Mouse (Mus musculus) NIH3T3 (cell line): ENCODE results near the gene Wdr59.

Experiments
- DNase-seq: peaks from one replicate; pipeline ENCODE4 v3.0.0-alpha.2; 2012; ENCODE audit warnings: low read depth

Wdr59 gene

DNA sequence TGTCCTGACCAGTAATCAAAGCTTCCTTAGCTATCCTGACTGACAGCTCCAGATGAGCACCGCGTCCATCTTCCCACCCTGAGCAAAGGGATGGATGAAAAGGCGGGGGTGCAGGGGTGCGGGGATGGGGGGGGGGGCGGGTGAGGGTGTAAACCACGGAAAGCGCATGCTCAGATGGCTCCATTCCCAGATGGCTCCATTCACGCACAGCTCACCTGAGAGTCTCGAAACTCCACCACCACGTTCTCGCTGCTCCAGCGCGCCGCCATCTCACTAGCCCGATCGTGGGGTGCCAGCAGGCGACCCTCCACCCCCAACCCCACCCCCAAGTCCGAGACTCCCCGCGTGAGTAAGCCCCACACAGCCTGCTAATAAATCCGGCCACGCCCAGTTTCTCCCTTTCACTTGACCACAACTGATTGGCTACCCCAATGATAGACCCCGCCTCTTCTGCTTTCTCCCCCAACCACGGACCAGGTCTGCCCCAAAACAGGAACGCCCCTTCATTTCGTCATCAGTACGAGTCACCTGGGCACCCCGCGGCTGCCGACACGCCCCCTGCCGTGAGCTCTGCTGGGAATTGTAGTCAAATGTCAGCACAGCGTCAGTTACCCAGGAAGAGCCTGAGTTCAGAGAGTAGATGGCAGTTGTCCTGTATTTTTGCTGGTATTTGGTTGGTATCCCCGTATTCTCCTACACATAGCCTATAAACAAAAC is at the start of gene Wdr59:
TSS of gene Wdr59 (minus strand) at position 380 of the 717 bp plus-strand sequence.
- DNase-seq, result peak; percentile 99

DNA sequence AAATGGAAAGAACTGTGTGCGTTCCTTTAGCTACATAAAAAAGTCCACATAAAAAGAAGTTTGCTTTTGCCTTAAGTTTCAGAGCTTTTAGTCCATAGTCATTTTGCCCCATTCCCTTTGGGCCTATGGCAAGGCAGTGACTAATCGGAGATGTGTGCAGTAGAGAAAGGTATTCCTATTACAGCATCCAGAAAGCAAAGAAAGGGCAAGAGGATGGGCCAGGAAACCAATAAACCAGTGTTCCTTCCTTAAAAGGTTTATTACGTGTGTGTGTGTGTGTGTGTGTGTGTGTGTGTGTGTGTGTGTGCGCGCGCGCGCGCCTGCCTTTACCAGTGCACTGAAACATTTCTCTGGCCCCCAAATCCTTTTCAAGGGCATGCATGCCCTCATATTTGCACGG is 49.8 kb upstream of the Wdr59 start:
- peak; percentile 13 for DNase-seq

DNA sequence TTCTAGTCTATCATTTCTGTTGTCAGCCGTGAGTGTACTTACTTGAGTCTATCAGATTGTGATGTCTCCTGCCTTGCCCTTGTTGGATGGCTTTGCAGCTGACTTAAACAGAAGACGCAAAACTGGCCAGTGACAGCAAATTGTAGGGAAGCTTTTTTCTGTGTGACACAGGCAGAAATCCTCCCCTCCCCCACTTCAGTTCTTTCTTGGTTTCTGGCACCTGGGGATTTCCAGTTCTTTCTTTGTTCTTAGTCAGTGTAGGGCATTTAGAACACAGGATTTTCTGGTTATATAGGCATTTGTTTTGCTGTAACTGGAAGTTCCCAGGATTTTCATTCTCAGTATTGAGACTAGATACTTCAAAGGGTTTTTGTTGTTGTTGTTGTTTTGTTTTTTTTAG is 48.5 kb upstream of the Wdr59 start:
- DNase-seq, result peak; percentile 16

DNA sequence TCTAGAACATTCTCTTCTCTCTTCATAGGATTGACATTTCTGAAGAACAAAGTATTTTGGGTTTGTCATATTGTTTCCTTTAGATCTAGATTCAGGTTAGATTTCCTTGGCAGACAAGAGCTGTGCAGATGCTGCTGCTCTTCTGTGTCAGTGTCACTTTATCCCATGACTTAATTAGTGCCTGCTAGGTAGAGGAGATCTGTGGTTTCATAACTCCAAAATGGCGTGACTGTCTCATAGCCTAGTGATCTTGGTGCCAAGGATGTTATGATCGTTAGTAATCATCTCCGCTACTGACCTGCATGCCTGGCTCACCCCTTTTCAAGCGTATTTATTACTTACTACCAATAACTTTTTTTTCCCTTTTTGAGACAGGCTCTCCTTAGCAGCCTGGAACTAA is 48.0 kb upstream of the Wdr59 start:
- DNase-seq, result no peak

DNA sequence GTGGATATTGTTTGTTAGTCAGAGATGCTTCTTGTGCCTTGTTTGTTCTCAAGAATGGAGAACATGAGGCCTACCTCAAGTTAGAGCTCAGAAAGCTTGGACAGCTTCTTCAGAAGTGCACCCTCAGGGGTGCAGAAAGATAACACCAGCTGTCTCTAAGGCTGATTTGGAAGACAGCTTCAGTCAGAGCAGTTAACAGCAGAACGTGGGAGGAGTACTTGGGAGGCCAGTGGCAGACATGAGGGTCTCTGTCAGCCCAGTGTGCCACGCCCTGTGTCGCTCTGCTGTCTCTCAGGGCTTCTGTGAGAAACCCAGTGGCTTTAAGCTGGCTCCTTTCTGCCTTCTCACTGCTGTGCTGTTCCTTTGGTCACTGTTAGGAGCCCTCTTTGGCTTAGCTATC is 46.1 kb upstream of the Wdr59 start:
- no peak for DNase-seq

DNA sequence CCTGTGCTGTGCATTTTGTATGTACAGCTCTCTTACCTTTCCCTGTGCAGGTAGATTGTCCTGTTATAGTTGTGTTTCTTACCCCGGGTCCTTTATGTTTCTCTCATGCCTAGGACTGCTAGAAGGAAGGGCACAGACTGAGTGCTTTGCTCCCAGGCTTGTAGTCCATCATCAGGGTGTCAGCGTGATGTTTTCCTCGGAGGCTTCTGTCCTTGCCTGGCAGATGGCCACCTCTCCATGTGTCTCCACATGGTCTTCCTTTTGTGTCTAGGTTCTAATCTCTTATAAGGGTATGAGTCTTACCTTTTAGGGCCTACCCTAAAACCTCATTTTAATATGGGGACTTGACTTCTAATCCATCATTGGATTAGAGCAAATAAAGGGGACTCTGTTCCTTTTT is 45.7 kb upstream of the Wdr59 start:
- DNase-seq, result no peak

DNA sequence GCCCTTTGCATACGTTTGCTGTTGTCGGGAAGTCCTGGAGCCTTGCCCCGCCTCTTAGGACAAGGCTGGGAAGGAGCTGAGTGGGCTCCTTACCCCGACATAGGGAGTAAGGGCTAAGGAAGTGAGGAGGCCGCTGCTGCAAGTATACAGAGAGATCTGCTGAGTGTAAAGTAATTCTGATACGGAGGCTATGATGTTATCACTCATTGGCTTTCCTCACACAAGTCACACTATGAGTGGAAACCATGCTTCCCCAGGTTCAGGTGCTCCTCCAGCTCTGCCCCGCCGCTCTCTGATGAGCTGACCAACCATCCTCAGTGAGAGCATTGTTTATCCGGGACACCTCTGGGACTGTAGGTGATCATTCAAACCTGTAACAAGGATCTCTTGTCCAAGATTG is 44.4 kb upstream of the Wdr59 start:
- DNase-seq, result no peak

DNA sequence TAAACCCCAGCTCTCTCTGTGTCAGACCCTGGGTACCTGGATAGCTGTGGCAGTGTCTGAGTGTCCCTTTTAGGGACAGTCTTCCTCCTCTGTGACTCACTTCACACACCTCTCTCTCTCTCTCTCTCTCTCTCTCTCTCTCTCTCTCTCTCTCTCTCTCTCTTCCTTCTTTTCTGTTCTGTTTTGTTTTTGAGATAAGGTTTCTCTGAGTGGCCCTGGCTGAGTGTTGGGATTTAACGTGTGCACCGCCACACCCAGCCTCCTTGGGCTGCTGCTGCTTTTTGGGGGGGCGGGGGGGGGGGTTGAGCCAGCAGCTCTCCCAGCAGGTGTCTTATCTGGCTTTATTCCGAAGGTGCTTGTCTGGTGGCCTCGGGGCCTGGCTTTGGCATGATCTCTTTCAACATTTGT is 43.9 kb upstream of the Wdr59 start:
- DNase-seq, result no peak

DNA sequence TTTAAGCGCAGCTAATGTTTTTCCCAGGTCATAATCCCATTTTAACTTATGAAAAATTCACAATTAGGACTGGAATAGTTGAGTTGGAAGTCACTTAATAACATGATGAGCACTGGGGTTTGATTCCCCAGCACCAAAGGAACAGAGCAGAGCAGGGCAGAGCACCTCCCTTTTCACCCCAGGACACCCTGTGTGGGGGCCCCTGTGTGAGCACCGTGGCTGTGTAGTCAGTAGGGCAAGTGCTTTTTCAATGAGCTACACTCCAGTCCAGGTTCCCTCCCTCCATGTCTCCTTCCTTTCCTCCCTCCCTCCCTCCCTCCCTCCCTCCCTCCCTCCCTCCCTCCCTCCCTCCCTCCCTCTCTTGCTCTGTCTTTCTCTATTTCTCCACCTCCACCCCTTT is 42.2 kb upstream of the Wdr59 start:
- no peak for DNase-seq

DNA sequence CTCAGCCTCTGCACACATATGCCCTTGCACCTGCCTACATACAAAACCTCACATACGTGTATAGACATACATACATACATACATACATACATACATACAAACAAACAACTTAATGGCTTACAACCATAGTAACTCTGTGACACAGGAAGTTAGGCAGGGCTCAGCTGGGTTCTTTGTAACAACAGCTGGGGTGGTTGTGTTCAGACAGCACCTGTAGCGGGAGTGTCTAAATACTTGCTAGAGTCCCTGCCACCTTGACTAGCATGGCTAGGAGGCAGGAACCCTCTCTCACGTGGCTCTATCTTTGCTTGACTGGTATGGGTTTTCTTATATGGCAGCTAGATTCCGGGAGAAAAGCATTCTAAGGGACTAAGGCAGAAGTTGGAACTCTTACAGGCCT is 41.8 kb upstream of the Wdr59 start:
- DNase-seq, result no peak

DNA sequence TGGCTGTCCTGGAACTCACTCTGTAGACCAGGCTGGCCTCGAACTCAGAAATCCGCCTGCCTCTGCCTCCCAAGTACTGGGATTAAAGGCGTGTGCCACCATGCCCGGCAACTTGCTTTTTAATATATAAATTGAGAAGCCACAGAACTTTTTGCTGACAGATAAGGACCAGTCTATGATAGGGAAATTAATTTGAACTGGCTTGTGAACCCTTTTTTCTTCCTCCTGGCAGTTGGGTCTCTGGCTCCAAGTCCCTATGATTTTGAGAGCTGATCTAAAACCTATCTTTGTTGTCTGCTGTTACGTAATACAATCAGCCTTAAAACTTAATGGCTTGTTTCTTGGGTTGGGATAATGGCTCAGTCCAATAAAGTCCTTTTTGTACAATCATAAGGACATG is 41.2 kb upstream of the Wdr59 start:
- DNase-seq, result no peak

DNA sequence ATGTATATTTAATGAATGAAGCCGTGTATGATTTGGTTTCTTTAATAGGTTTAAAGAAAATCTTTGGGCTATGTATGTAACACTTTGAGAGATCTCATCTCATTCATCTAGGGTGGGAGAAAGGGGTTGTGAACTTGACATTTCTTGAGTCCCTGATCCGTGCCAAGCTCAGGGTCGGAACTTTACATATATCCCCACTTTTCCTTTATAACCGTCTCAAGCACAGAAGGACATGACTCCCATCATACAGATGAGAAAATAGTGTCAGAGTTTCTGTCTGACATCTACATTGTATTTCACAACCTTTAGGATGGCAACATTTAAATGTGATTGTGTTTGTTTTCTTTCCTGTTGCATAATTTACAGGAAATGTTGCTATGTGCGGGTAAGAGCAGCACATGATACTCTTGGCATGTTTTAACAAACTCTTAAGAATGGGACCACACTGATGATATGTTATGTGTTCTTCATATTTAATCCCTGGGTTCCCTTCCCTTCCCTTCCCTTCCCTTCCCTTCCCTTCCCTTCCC is 40.4 kb upstream of the Wdr59 start:
- no peak for DNase-seq

DNA sequence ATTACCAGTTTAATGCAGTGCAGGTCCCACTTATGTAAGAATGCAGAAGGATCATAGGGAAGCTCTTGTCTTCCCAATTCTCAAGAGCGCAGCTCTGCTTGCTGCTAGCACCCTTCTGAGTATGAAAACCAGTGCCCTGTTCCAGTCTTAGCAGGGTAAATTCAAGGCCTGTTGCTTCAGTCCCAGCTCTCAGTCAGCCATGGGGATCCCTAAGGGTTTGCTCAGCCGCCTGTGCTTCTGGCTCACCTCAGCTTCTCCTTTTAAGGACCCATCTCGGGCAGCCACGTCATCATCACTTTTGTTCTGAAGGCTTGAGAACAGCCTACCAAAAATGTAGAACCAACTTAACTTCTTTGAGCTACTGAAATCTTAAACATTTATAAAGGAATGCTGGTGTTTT is 39.9 kb upstream of the Wdr59 start:
- peak; percentile 11 for DNase-seq

DNA sequence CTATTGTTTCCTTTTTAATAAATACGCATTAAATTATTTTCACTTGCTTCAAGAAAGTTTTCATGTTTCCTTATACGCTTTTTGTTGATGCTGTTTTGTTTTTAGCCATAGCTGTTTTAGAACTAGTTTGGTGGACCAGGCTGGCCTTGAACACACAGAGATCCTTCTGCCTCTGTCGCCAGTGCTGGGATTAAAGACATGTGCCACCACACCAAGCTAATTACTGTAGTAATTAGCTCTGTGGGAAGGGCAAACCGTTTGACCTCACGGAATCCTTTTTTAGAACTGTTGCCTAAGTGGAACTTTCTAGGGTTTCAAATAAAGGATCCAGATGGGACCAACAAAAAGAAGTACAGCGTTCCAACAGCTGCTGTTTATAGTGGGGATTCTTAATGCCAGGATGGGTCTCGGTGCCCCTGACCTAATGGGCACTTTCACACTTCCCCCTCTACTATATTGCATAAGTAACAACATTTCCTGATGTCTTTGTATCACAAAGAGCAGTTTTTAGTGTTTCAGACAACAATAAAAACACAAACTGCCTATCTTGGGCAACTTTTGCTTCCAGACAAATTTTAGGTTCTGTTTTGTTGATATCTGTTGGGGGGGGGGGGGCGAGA is 29.7 kb upstream of the Wdr59 start:
- DNase-seq, result no peak

DNA sequence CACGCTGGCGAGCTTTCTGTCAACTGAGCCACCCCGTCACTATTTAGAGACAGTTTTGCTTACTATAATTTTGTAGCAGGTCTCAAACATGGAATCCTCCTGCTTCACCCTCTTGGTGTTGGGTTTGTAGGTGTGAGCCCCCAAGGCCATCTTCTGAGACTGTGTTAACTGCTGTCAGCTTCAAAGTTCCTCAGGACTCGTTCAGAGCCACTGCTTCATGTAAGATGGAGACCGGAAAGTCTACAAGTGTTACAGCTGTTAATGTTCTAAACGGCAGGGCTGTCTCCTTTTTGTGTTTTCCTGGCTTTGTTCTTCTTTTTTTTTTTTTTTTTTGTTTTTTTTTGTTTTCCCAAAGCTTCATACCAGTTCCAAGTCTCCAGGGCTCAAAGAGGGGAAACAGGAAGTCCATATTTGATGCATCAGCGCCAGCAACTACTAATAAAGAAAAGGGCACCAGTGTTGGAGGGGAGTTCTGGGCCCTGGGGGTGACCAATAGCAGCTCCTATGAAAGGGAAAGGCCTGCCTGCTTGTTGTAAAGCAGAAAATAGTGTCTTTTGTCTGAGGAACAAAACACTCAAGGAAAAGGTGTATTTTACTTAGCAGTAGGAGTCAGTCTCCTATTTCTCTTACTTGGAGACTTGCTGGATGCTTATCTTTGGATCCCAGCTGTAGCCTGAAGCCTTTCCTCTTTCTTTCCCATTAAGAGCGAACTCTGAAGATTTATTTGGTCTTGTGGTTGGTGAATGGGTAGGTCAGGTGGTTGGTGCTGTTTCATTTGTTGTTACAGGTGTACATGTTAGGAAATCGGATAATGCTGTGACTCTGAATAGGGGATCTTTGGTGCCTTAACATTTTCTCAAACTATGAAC is 28.3 kb upstream of the Wdr59 start:
- no peak for DNase-seq

DNA sequence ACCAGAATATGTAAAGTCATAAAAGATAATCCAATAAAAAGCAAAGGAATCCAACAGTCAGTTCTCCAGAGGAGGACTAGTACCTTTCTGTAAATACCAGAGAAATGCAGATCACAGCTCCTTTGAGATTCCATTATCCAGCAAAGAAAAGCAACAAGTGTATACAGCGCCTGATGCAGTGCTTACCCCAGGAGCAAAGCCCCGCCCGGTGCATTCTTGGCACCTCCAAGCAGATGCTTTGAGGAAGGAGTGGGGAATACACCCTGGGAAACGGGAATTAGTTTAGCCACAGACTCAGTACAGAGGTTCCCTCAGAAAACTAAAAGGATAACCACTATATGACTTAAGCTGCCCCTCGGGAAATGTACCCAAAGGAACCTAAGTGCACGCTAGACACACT is 26.3 kb upstream of the Wdr59 start:
- DNase-seq, result peak; percentile 29

DNA sequence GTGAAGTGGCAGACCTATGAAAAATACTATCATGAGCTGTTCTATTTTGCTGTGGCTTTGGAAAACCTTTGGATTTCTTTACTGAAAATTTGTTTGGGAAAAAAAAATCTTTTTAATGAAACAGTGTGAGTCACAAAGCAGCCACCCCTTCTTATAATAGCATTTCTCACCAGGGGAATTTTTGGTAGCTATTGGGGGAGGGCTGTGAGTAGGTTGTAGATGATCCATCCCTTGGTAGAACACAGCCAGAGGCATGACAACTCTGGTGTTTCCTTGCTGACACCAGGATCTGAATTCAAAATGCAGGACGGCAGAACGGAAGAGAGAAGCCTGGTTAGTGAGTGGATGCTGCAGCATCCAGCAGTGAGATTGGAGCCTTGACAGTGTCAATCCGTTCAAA is 25.3 kb upstream of the Wdr59 start:
- DNase-seq, result peak; percentile 30

DNA sequence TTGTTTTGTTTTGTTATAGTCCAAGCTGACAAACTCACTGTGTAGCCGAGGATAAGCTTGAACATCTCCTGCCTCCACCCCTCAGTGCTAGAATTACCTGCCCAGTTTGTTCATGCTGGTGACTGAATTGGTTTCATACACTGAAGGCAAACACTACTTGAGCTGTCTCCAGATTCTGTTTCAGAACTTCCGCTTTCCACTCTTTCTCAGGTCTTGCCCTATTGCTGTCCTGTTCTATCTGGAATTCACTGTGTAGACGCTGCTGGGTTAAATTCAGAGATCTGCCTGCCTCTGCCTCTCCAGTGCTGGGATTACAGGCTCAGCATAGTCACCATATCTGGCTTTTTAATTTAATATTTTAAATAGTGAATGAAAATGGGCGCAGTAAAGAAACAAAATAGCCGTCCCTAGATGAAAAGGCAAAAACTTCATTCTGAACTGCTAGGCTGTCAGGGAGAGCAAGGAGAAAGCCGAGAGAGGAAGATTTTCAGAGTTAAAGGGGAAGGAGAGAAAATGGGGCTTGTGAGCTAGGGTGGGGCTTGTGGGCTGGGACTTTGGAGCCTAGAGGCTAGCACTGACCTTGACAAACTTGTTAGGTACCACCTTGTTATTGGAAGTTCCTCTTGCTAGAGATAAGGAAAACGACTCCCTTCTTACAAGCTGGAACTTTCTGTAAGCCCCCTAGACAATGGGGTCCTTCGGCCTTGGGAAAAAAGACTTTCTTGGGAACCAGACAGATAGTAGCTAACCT is 23.7 kb upstream of the Wdr59 start:
- no peak for DNase-seq

DNA sequence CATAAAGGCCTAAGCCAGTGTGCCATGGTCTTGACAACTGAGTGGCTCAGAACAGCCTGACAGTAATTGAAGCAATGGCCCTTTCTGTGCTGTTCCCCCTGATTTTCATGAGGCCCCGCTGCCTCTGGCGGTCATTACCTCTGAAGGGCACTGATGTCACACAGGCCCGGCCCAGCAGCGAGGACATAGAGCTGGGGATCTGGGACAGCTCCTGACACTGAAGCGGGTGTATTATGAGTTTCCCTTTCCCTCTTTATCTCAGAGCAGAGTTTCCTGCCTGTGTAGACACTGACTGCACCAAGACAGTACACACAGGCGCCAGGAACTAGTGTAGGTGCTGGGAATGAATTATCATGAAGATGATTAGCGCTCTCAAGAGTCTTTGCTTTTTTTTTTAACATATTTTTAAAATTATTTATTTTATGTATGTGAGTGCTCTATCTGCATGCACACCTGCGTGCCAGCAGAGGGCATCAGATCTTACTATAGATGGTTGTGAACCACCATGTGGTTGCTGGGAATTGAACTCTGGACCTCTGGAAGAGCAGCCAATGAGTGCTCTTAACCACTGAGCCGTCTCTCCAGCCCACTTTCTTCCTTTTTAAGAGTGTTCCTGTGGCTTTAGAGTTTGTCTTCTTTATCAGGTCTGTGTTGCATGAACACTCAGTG is 22.0 kb upstream of the Wdr59 start:
- DNase-seq, result no peak

DNA sequence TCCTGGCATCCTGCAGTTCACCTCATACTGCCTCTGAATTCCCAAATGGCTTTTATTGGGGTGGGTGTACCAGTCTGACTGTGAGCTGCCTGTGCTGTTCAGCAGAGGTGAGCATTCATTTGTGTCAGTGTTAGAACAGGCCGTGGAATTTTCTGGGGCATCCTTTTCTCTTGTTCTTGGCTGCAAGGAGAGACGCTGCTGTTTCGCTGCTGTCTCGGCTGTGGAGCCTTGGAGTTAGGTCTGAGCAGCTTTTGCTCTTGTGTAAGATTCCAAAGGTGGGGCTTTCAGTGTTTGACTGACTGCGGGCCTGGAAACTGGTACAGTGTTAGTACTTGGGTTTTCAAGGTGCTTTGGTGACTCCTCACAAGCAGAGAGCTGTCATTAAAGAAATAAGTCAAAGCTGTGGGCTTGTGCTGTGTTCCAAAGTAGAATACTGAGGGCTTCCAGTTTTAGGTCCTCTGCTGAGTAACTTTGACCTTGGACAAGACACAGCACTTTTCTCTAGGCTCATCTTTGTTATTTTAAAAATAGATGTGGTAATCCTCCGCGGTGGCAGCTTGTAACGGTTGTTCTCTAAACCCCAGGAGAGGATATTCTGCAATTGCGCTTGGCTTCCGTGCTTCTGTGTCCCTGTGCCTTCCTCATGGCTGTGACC is 17.7 kb upstream of the Wdr59 start:
- DNase-seq, result no peak

DNA sequence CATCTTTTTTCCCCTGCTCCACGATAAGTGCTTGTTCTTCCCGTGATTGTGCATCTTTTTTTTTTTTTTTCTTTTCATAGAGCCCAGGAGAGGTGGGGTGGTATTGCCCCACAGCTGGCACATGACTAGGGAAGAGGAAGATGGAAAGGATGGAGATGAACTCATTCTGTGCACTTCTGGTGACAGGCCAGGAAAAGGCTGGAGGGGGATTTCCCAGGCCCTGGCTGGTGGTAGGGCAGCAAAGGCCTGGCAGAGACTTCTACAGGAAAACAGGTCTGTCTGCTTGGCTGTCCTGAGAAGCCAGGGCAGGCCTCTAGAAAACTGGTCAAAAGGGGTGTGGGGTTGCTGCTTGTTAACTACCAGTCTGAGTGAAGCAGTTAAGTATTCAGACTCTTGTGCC is 16.3 kb upstream of the Wdr59 start:
- DNase-seq, result peak; percentile 75
